Mouse (Mus musculus) lung, embryonic 14.5 days (tissue): Measurements from ENCODE around the gene Pnpla1. TPM values are rescaled to one million over a fixed set of nuclear protein-coding genes. Genes with fewer than 3 reads are reported as not detected.

Source experiments
- ATAC-seq: fragments of 200-750 bp; cut with Nextera tagmentation; 2 replicates; pipeline ENCODE4 v1.8.0; 2017; ENCODE audit warnings: mild to moderate bottlenecking, moderate TSS enrichment, moderate library complexity; ENCODE audit not compliant: insufficient read depth
- DNase-seq: peaks from one replicate; pipeline ENCODE4 v3.0.0-alpha.2; 2015
- H3K27ac ChIP-seq: fragments of 300-500 bp; sonication (generic); 2 replicates; pipeline ENCODE4 v1.5.1; 2014; ENCODE audit warnings: low read depth, mild to moderate bottlenecking, moderate library complexity
- H3K27me3 ChIP-seq: fragments of 300-500 bp; sonication (generic); 2 replicates; pipeline ENCODE4 v1.6.1; 2014; ENCODE audit warnings: low read length, control low read depth; ENCODE audit not compliant: insufficient read depth
- H3K36me3 ChIP-seq: fragments of 300-500 bp; sonication (generic); 2 replicates; pipeline ENCODE4 v1.6.1; 2014; ENCODE audit warnings: control low read depth; ENCODE audit not compliant: insufficient read depth
- H3K4me1 ChIP-seq: fragments of 300-500 bp; sonication (generic); 2 replicates; pipeline ENCODE4 v1.6.1; 2014; ENCODE audit warnings: antibody characterized with exemption, control low read depth; ENCODE audit not compliant: insufficient read depth
- H3K4me2 ChIP-seq: fragments of 300-500 bp; sonication (generic); 2 replicates; pipeline ENCODE4 v1.6.1; 2014; ENCODE audit warnings: mild to moderate bottlenecking
- H3K4me3 ChIP-seq: fragments of 300-500 bp; sonication (generic); 2 replicates; pipeline ENCODE4 v1.5.1; 2014; ENCODE audit warnings: low read depth, low read length
- H3K9ac ChIP-seq: fragments of 300-500 bp; sonication (generic); 2 replicates; pipeline ENCODE4 v1.6.1; 2014
- H3K9me3 ChIP-seq: fragments of 300-500 bp; sonication (generic); 2 replicates; pipeline ENCODE4 v1.6.1; 2016; ENCODE audit warnings: low read depth, low read length, control low read depth
- CTCF ChIP-seq: IDR thresholded peaks from 2 replicates; pipeline ENCODE4 v1.5.1; 2016; ENCODE audit warnings: antibody characterized with exemption, low read depth
- WGBS: fragments of 180-500 bp; shearing (Covaris S2); extraction: QIAGEN DNeasy Blood & Tissue Kit; methylation state at CpG from one replicate; pipeline ENCODE4 v1.1.7; 2014; 5-methylcytosine and 5-hydroxymethylcytosine counted together
- polyA plus RNA-seq: library from polyadenylated mRNA; unstranded; fragments of >200 nt; fragmentation: Nextera tagmentation; extraction: Ambion mirVana; gene quantifications from 2 replicates; pipeline ENCODE4 v1.2.1, GENCODE M21; 2014

Pnpla1 gene
- polyA plus RNA-seq, 1 experiment from 2014 or later, result 0.05 TPM

DNA sequence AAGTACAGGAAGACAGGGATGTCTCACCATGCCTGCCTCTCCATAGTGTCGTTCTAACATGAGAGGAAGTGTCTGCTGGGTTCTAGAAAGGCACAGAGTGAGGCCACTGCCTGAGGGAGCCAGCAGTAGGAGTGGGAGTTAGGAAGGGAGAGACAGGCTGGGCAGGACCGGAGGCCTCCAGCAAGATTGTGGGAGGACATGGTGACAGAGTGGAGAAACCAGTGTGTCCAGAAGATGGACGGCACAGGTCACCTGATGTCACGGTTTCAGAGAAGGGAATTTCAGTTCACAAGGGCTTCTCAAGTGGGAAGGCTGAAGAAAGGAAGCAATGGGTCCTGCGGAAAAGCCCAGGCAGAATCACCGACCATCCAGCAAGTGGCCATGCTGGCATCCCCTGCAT is 6.3 kb downstream of the Pnpla1 start:
- Histone ChIP-seq H3K4me2 (no peak overlapping the region), H3K27me3 (no peaks in the 10 kb centered on the region), H3K4me1 (no peaks in the 10 kb centered on the region), H3K36me3 (no peaks in the 10 kb centered on the region), H3K9ac (no peak overlapping the region), H3K4me3 (no peak overlapping the region), H3K9me3 (no peaks in the 10 kb centered on the region), H3K27ac (no peak overlapping the region)
- DNase-seq (no peak), ATAC-seq (no peak)
- WGBS, result 37% methylated on average over 6 of the region's 6 CpGs
- TF ChIP-seq CTCF, result no peak

DNA sequence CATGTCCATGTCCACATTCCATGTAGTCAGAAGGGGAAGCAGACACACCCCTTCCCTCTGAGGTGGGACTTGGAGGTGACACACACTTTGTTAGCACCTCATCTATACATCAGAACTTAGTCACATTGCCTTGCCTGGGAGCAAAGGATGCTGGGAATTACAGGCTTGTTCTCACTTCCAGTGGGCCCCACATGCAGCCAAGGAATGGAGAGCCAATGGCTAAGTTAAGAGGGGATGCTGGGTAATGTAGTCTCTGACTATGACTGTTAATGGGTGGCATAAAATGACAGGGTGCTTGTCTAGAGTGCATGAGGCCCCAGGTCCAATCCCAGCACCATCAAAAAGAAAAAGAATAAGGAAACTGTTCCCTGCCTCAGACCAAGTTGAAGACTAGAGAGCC is 8.7 kb downstream of the Pnpla1 start:
- H3K36me3 ChIP-seq, result no peaks in the 10 kb centered on the region
- no peak overlapping the region for H3K27ac ChIP-seq
- H3K4me2 ChIP-seq, result no peak overlapping the region
- H3K9ac ChIP-seq, result no peak overlapping the region
- DNase-seq, result no peak
- TF ChIP-seq CTCF, result no peak
- no peaks in the 10 kb centered on the region for H3K27me3 ChIP-seq
- no peaks in the 10 kb centered on the region for H3K4me1 ChIP-seq
- H3K4me3 ChIP-seq, result no peak overlapping the region
- ATAC-seq, result no peak
- no peaks in the 10 kb centered on the region for H3K9me3 ChIP-seq

DNA sequence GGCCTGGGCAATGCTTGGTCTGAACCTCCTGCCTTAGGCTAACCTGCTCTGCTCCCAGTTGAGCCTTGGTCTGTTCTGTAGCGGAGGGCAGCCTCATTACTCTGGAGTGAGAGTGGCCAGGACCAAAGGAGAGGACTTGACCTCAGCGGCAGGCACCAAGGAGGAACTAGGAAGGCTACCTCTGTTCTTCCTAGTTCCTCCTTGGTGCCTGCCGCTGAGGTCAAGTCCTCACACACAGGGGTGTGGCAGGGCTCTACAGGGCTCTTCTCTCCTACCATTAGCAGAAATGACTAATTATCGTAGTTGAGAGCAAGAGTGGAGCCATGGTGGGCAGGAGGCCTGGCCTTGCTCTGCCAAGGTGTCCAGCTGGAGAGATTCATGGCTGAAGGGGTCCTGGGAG is 9.2 kb downstream of the Pnpla1 start:
- Histone ChIP-seq H3K4me1 (no peaks in the 10 kb centered on the region), H3K27ac (no peak overlapping the region), H3K9me3 (no peaks in the 10 kb centered on the region), H3K36me3 (no peaks in the 10 kb centered on the region), H3K9ac (no peak overlapping the region), H3K4me3 (no peak overlapping the region), H3K4me2 (no peak overlapping the region), H3K27me3 (no peaks in the 10 kb centered on the region)
- ATAC-seq (no peak), DNase-seq (no peak)
- 87% methylated on average over 4 of the region's 4 CpGs for whole genome bisulfite sequencing
- TF ChIP-seq CTCF, result no peak

DNA sequence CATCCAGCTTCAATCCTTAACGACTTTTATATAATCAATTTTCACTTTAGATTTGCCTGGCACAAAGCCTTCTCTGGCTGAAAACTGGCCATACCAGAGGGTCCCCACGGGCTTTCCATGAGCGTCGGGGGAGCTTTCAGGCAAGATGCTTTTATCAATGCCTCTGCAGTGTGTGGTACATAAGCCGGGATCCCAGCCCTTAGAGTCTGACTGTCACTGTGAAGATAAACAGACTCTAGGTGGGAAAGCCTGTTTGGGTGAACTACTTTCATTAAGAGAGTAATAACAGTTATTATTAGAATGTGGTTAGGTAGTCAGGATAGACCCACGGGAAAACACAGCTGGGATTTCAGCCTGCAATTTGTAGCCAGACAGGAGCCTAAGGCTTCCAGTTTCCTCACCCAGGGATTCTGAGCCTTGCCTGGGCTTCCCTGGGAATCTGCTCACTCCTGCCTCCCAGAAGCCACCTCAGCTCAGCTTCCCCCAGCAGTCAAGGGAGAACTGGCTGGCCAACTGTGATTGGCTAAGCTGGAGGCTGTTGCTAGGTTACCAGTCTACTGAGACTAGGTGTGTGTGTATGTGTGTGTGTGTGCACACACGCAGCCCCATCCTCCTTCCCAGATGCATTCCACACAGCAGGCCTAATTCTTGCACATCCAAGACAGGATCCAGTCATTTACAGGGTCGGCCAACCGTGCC is 11.3 kb downstream of the Pnpla1 start:
- Histone ChIP-seq H3K4me2 (no peak overlapping the region), H3K9ac (no peak overlapping the region), H3K36me3 (no peaks in the 10 kb centered on the region), H3K27ac (no peak overlapping the region), H3K27me3 (no peaks in the 10 kb centered on the region), H3K9me3 (no peaks in the 10 kb centered on the region), H3K4me1 (no peaks in the 10 kb centered on the region), H3K4me3 (no peak overlapping the region)
- no peak for TF ChIP-seq CTCF
- ATAC-seq, result no peak
- no peak for DNase-seq
- 58% methylated on average over 9 of the region's 9 CpGs for WGBS

DNA sequence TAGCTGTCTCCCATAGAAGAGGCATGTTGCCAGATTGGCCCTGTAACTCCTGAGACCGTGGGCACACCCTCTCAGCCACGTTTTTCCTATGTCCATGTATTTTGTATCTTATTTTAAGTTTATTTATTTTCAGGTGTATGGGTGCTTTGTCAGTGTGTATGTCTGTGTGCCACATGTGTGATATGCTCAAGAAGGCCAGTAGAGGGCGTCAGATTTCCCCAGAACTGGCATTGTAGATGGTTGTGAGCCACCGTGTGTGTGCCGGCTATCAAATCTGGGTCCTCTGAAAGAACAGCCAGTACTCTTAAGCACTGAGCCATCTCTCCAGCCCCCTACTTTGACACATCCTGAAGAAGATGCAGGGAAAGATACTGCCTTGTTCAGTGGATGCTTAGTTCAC is 12.2 kb downstream of the Pnpla1 start:
- Histone ChIP-seq H3K9ac (no peak overlapping the region), H3K9me3 (no peaks in the 10 kb centered on the region), H3K4me1 (no peaks in the 10 kb centered on the region), H3K36me3 (no peaks in the 10 kb centered on the region), H3K4me2 (no peak overlapping the region), H3K4me3 (no peak overlapping the region), H3K27ac (no peak overlapping the region), H3K27me3 (no peaks in the 10 kb centered on the region)
- peak; percentile 16; the same call in 1 of the 2 replicates for TF ChIP-seq CTCF
- WGBS, result 70% methylated on average over 5 of the region's 5 CpGs
- DNase-seq (no peak), ATAC-seq (no peak)

DNA sequence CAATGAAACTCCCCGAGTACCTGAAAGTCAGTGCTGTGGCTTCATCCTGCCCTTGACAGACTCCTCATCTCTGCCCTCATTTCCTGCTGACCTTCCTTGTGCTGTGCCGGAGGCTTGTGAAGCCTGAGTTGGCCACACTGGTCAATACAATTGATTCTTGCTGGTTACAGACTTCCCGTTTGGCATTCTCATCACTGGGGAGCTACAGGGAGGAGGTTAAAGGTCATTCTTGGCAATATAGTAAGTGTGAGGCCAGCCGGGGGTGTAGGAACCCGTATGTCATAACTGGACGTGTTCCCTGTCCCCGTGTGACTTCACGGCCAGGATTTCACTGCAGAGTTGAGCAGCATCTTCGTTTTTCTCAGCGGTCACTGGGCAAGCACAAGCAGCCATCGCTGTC is 13.6 kb downstream of the Pnpla1 start:
- H3K4me1 ChIP-seq, result no peaks in the 10 kb centered on the region
- no peak for TF ChIP-seq CTCF
- 56% methylated on average over 11 of the region's 11 CpGs for WGBS
- H3K9ac ChIP-seq, result no peak overlapping the region
- ATAC-seq, result no peak
- H3K4me2 ChIP-seq, result no peak overlapping the region
- H3K27me3 ChIP-seq, result no peaks in the 10 kb centered on the region
- H3K9me3 ChIP-seq, result no peaks in the 10 kb centered on the region
- DNase-seq, result no peak
- no peak overlapping the region for H3K4me3 ChIP-seq
- H3K36me3 ChIP-seq, result no peaks in the 10 kb centered on the region
- H3K27ac ChIP-seq, result no peak overlapping the region

DNA sequence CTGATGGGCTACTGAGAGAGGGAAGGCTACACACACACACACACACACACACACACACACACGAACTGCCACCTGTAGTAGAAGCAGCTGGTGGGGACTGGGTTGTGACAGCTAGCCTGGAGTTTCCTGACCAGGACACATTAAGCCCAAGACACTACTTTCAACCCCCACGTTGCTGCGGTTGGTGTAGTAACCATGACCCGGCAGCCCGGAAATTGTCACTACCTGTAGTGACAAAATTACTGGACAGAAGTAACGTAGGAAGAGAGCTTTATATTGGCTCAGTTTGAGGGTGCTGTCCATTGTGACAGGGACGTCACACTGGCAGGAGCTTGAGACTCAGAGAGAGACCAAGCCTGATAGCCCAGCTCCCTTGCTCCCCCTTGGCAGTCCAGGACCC is 14.1 kb downstream of the Pnpla1 start:
- no peaks in the 10 kb centered on the region for H3K4me1 ChIP-seq
- TF ChIP-seq CTCF, result no peak
- no peaks in the 10 kb centered on the region for H3K9me3 ChIP-seq
- H3K9ac ChIP-seq, result no peak overlapping the region
- no peak overlapping the region for H3K4me3 ChIP-seq
- no peak for DNase-seq
- no peaks in the 10 kb centered on the region for H3K36me3 ChIP-seq
- no peak for ATAC-seq
- no peak overlapping the region for H3K27ac ChIP-seq
- H3K27me3 ChIP-seq, result no peaks in the 10 kb centered on the region
- H3K4me2 ChIP-seq, result no peak overlapping the region
- WGBS, result 80% methylated on average over 7 of the region's 7 CpGs

DNA sequence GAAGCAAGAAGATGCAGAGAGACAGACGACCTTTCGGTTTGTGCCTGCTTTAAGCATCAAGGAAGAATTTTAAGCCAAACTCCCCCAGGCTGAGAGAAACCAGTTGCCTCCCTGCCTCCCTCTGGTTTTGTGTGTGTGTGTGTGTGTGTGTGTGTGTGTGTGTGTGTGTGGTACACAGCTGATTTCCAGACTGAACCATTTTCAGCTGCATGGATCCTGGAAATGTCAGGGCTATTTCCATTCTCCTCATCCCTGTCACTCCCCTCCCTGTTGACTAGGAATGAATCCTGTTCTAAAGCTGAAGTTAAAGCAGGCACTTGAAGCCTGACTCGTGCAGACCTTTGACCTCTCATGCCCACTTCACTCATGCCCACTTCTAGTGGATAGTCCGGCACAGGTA is 16.0 kb downstream of the Pnpla1 start:
- H3K27me3 ChIP-seq, result no peaks in the 10 kb centered on the region
- no peak overlapping the region for H3K27ac ChIP-seq
- WGBS, result 71% methylated on average over 4 of the region's 4 CpGs
- H3K9ac ChIP-seq, result no peak overlapping the region
- H3K36me3 ChIP-seq, result no peaks in the 10 kb centered on the region
- H3K9me3 ChIP-seq, result no peaks in the 10 kb centered on the region
- H3K4me3 ChIP-seq, result no peak overlapping the region
- H3K4me1 ChIP-seq, result no peaks in the 10 kb centered on the region
- no peak for ATAC-seq
- DNase-seq, result no peak
- TF ChIP-seq CTCF, result no peak
- H3K4me2 ChIP-seq, result no peak overlapping the region
